Mouse (Mus musculus) cerebellum, adult 11 months (tissue): ENCODE measurements around the gene Hoxc6.

ENCODE experiments used
- DNase-seq: peaks from one replicate; pipeline ENCODE4 v3.0.0; 2022

Gene Hoxc6

GRCm38 (mm10) chr15:103051670-103052069, 53.6 kb downstream of the Hoxc6 start:
- DNase-seq: no peak

DNA sequence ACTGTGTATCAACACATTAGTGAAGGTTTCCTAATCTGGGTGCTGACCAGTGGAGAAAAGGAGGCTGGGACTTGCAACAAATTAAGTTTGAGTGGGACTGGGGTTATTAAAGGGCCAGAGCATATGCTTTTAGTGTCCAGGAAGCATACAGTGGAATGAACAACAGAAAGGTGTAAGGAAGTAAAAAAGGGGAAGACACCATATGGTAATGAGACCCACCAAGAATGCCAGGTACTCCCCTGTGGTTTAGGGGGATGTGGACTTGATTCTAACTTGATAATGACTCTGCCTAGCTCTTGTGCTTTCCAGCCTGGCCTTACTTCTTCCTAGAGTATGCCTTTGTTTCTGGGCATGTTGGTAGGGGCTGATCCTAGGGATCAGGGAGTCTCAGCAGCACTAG, 55.2 kb downstream of the Hoxc6 start:
- DNase-seq: no peak

GRCm38 (mm10) chr15:103056396-103056795, 58.3 kb downstream of the Hoxc6 start:
- no peak for DNase-seq

GRCm38 (mm10) chr15:103058715-103059114, 60.7 kb downstream of the Hoxc6 start:
- DNase-seq: no peak

DNA sequence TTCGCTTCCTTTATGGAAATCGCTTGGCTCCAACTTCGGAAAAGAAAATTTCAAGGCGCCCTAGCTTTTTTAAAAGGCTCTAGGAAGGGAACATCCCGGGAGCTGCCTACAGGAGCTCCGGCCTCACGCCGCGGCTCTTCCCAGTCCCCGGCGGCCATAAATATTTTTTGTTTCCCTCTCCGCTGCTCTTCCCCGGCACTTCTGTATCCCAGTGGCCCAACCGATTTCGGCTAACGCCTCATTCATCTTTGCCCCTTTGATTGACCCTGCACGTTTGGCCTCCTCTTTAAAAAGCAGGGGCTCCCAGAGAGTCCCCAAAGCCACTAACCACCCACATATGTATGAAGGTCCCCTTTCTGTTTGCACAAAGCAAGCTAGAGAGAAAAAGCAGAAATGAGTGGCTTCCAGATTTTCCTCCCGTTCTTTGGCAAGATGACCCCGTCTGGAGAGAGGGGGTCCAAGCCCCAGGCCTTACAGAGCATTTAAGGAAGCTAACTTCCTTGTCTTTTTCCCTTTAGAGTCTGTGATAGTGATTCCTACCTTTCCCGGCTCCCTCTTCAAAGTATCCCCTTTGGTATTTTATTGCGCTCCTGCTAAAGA, 61.4 kb downstream of the Hoxc6 start:
- DNase-seq: no peak

GRCm38 (mm10) chr15:103060021-103060340, 61.9 kb downstream of the Hoxc6 start:
- DNase-seq: no peak

DNA sequence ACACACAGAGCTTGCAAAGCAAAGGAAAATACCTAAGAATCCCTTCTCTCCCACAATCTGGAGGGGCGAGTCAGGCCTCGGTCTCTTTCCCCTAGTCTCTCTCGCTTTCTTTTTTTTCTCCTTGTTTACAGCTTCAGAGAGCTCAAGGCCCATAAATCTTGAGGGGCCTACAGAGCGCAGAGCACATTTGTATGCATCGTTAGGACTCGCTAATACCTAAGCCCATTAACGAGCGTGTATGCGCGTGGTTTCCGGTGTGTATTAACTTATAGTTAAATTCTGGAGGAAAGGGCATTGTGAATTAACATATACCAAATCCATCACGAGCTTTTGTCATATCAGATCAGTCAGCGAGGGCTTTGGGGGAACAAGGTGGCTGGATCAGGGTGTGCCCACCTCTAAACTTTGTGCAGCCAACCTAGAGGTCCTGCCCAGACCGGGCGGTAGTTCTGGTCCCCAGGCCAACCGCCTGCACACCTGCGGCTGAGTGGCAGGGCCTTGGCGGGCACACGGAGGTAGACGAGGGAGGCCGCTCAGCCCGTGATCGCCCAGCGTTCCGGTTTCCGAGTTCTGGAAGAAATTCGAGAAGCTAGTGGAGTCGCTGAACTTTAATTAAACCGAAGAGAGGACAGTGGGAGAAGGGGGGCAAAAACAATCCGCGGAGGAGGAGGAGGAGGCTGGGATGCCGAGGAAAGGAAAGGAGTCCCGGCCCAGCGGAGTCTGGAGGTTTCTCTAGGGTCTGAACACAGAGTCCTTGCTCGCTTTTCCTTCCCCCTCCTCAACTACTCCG, 62.5 kb downstream of the Hoxc6 start:
- DNase-seq: no peak

- no peak for DNase-seq
These were observed 63.2 kb downstream of the Hoxc6 start for GRCm38 (mm10) chr15:103061131-103061825.
